Mouse (Mus musculus) small intestine, adult 2 months (tissue): ENCODE results near the gene Per3.

Experiments used
- CTCF ChIP-seq: fragments of 200-500 bp; IDR thresholded peaks from 2 replicates; pipeline ENCODE4 v1.5.1; 2012; ENCODE audit warnings: low read depth, mild to moderate bottlenecking, control low read depth, inconsistent platforms, low read length, moderate library complexity, mixed read lengths; ENCODE audit not compliant: insufficient replicate concordance, insufficient read length; ENCODE audit errors: extremely low read depth
- POLR2A ChIP-seq: fragments of 200-500 bp; IDR thresholded peaks from 2 replicates; pipeline ENCODE4 v1.6.1; 2012; ENCODE audit warnings: low read depth, mild to moderate bottlenecking, control low read depth, inconsistent platforms, low read length, moderate library complexity

GRCm38 (mm10) chr4:151043281-151043680 is 1.2 kb downstream of the Per3 start:
- TF ChIP-seq CTCF (no peak), POLR2A (no peak)
